Mouse (Mus musculus) right cerebral cortex, postnatal 10 days (tissue): ENCODE measurements at regions not wholly inside any gene's neighbourhood (a gene's known extent, or its start where the extent isn't known, plus 50 kb on each side); places are given as distances from the start of the nearest gene placed in this dataset.
A peak's percentile ranks its signal among the peaks of the same experiment; 100 is the strongest.

ENCODE experiments used
- DNase-seq, 2 experiments: peaks; one replicate each; pipeline ENCODE4 v3.0.0; 2021; ENCODE audit warnings: low spot score in 2 of 2

- no peak for DNase-seq
Measured at GRCm38 (mm10) chr10:8667244-8667643, 148.6 kb upstream of the Ust start.

GRCm38 (mm10) chr10:8658934-8659294 is 140.3 kb upstream of the Ust start:
- DNase-seq, result no peak

- no peak for DNase-seq
Measured at GRCm38 (mm10) chr10:8658024-8658933, 139.7 kb upstream of the Ust start.

- DNase-seq, result no peak
Measured at GRCm38 (mm10) chr10:8657176-8658023, 138.8 kb upstream of the Ust start.

GRCm38 (mm10) chr10:8653651-8654050 is 135.0 kb upstream of the Ust start:
- peak in 1 of 2 experiments; percentile 31 for DNase-seq

GRCm38 (mm10) chr10:8642266-8642665 is 123.6 kb upstream of the Ust start:
- no peak for DNase-seq

GRCm38 (mm10) chr10:8624229-8624911 is 105.7 kb upstream of the Ust start:
- DNase-seq, result no peak

- no peak for DNase-seq
Measured at GRCm38 (mm10) chr10:8618676-8619075, 100.1 kb upstream of the Ust start.

- no peak for DNase-seq
Measured at GRCm38 (mm10) chr10:8615452-8616025, 96.9 kb upstream of the Ust start.

- peak in 1 of 2 experiments; percentile 32 for DNase-seq
Measured at GRCm38 (mm10) chr10:8589871-8590533, 71.4 kb upstream of the Ust start.

- DNase-seq, result no peak
Measured at GRCm38 (mm10) chr10:8589106-8589505, 70.5 kb upstream of the Ust start.

GRCm38 (mm10) chr10:8584389-8584908 is 65.8 kb upstream of the Ust start:
- no peak for DNase-seq

GRCm38 (mm10) chr10:8583552-8584388 is 65.1 kb upstream of the Ust start:
- DNase-seq, result no peak

GRCm38 (mm10) chr10:8580298-8580697 is 61.7 kb upstream of the Ust start:
- no peak for DNase-seq

GRCm38 (mm10) chr10:8577642-8578356 is 59.2 kb upstream of the Ust start:
- peak; percentile 32 to 38 for DNase-seq
